Mouse (Mus musculus) kidney, postnatal 10 days (tissue): ENCODE measurements around the gene Mgat5.

ENCODE experiments used
- DNase-seq: peaks from one replicate; pipeline ENCODE4 v3.0.0; 2021; ENCODE audit warnings: mixed read lengths

Gene Mgat5

GRCm38 (mm10) chr1:127511362-127511761 is 306.5 kb downstream of the Mgat5 start:
- DNase-seq, result no peak

- DNase-seq, result no peak
Measured at GRCm38 (mm10) chr1:127512709-127513108, 307.9 kb downstream of the Mgat5 start.

- DNase-seq, result no peak
Measured at GRCm38 (mm10) chr1:127513140-127513539, 308.3 kb downstream of the Mgat5 start.

GRCm38 (mm10) chr1:127513664-127514063 is 308.8 kb downstream of the Mgat5 start:
- DNase-seq, result no peak

- no peak for DNase-seq
Measured at GRCm38 (mm10) chr1:127514479-127514878, 309.7 kb downstream of the Mgat5 start.

- DNase-seq, result no peak
Measured at GRCm38 (mm10) chr1:127514888-127515287, 310.1 kb downstream of the Mgat5 start.

- peak; percentile 14 for DNase-seq
Measured at GRCm38 (mm10) chr1:127523364-127523763, 318.5 kb downstream of the Mgat5 start.

GRCm38 (mm10) chr1:127530849-127531580 is 326.2 kb downstream of the Mgat5 start:
- DNase-seq, result peak; percentile 18

- no peak for DNase-seq
Measured at GRCm38 (mm10) chr1:127531723-127532122, 326.9 kb downstream of the Mgat5 start.

GRCm38 (mm10) chr1:127536448-127536847 is 331.6 kb downstream of the Mgat5 start:
- DNase-seq, result peak; percentile 16

- no peak for DNase-seq
Measured at GRCm38 (mm10) chr1:127537204-127538038, 332.6 kb downstream of the Mgat5 start.
